Mouse (Mus musculus) limb, embryonic 11.5 days (tissue): ENCODE results near the gene Specc1. TPM values are rescaled to one million over a fixed set of nuclear protein-coding genes. Genes with fewer than 3 reads are reported as not detected.

Experiments
- ATAC-seq: fragments of 200-750 bp; cut with Nextera tagmentation; 2 replicates; pipeline ENCODE4 v1.8.0; 2017; ENCODE audit warnings: low read depth; ENCODE audit not compliant: insufficient number of reproducible peaks, low FRiP score, low TSS enrichment
- DNase-seq: peaks from one replicate; pipeline ENCODE4 v3.0.0-alpha.2; 2015; ENCODE audit warnings: low spot score
- H3K27ac ChIP-seq: fragments of 300-500 bp; sonication (generic); replicated peaks from 2 replicates; pipeline ENCODE4 v1.5.1; 2014; ENCODE audit warnings: low read depth, mild to moderate bottlenecking, low read length
- H3K27me3 ChIP-seq: fragments of 300-500 bp; sonication (generic); 2 replicates; pipeline ENCODE4 v1.6.1; 2014; ENCODE audit warnings: mild to moderate bottlenecking, low read length, mixed read lengths; ENCODE audit not compliant: control insufficient read depth, insufficient read depth
- H3K36me3 ChIP-seq: fragments of 300-500 bp; sonication (generic); 2 replicates; pipeline ENCODE4 v1.6.1; 2014; ENCODE audit warnings: mild to moderate bottlenecking, low read length, moderate library complexity, mixed read lengths; ENCODE audit not compliant: control insufficient read depth, insufficient read depth
- H3K4me1 ChIP-seq: fragments of 300-500 bp; sonication (generic); 2 replicates; pipeline ENCODE4 v1.6.1; 2014; ENCODE audit warnings: low read length, mixed read lengths; ENCODE audit not compliant: control insufficient read depth, insufficient read depth
- H3K4me2 ChIP-seq: fragments of 300-500 bp; sonication (generic); 2 replicates; pipeline ENCODE4 v1.6.1; 2014; ENCODE audit warnings: low read depth, mild to moderate bottlenecking, moderate library complexity; ENCODE audit not compliant: severe bottlenecking
- H3K4me3 ChIP-seq: fragments of 300-500 bp; sonication (generic); 2 replicates; pipeline ENCODE4 v1.5.1; 2014; ENCODE audit warnings: low read depth, low read length
- H3K9ac ChIP-seq: fragments of 300-500 bp; sonication (generic); 2 replicates; pipeline ENCODE4 v1.6.1; 2014; ENCODE audit warnings: mild to moderate bottlenecking, low read length
- H3K9me3 ChIP-seq: fragments of 300-500 bp; sonication (generic); 2 replicates; pipeline ENCODE4 v1.6.1; 2016; ENCODE audit warnings: low read length; ENCODE audit not compliant: control insufficient read depth
- WGBS: fragments of 180-500 bp; shearing (Covaris S2); extraction: QIAGEN DNeasy Blood & Tissue Kit; methylation state at CpG from one replicate; pipeline ENCODE4 v1.1.7; 2014; 5-methylcytosine and 5-hydroxymethylcytosine counted together
- polyA plus RNA-seq: library from polyadenylated mRNA; unstranded; fragments of >200 nt; fragmentation: Nextera tagmentation; extraction: Ambion mirVana; gene quantifications from 2 replicates; pipeline ENCODE4 v1.2.1, GENCODE M21; 2014

Specc1 gene
- polyA plus RNA-seq, 1 experiment from 2014 or later = 17.8 TPM

GRCm38 (mm10) chr11:62268381-62268780 lies 311.8 kb downstream of the Specc1 start:
- Histone ChIP-seq H3K4me3 (no peak overlapping the region), H3K4me2 (no peak overlapping the region), H3K9me3 (no peaks in the 10 kb centered on the region), H3K27me3 (no peaks in the 10 kb centered on the region), H3K4me1 (no peaks in the 10 kb centered on the region), H3K36me3 (no peaks in the 10 kb centered on the region), H3K9ac (no peak overlapping the region), H3K27ac (no peak overlapping the region)
- WGBS = 77% methylated on average over 8 of the region's 8 CpGs
- DNase-seq (no peak), ATAC-seq (no peak)

GRCm38 (mm10) chr11:62269097-62269496 lies 312.5 kb downstream of the Specc1 start:
- no peak overlapping the region for H3K9ac ChIP-seq
- 71% methylated on average over 12 of the region's 12 CpGs for WGBS
- DNase-seq (no peak), ATAC-seq (no peak)
- no peaks in the 10 kb centered on the region for H3K4me1 ChIP-seq
- H3K4me3 ChIP-seq = no peak overlapping the region
- no peaks in the 10 kb centered on the region for H3K27me3 ChIP-seq
- no peaks in the 10 kb centered on the region for H3K36me3 ChIP-seq
- H3K9me3 ChIP-seq = no peaks in the 10 kb centered on the region
- no peak overlapping the region for H3K4me2 ChIP-seq
- no peak overlapping the region for H3K27ac ChIP-seq

GRCm38 (mm10) chr11:62270851-62271250 lies 314.3 kb downstream of the Specc1 start:
- 57% methylated on average over 5 of the region's 5 CpGs for WGBS
- H3K4me3 ChIP-seq = no peak overlapping the region
- no peaks in the 10 kb centered on the region for H3K36me3 ChIP-seq
- H3K27ac ChIP-seq = no peak overlapping the region
- DNase-seq (no peak), ATAC-seq (no peak)
- no peaks in the 10 kb centered on the region for H3K27me3 ChIP-seq
- no peaks in the 10 kb centered on the region for H3K9me3 ChIP-seq
- H3K9ac ChIP-seq = no peak overlapping the region
- no peak overlapping the region for H3K4me2 ChIP-seq
- no peaks in the 10 kb centered on the region for H3K4me1 ChIP-seq

Other genes starting within 250 kb of the Specc1 start
- gene Slc5a10, start 235.9 kb upstream of the Specc1 start, polyA plus RNA-seq = 0.10 and 0.11 TPM in 2 replicates
- 24.1 and 28.2 TPM in 2 replicates for gene Prpsap2, start 194.7 kb upstream of the Specc1 start, polyA plus RNA-seq
- 17.7 and 21.4 TPM in 2 replicates for gene Ulk2, start 101.7 kb upstream of the Specc1 start, polyA plus RNA-seq
- 17.7 and 23.5 TPM in 2 replicates for gene Akap10, start 26.5 kb upstream of the Specc1 start, polyA plus RNA-seq